Mouse (Mus musculus): ENCODE data around the gene Scn9a.

Scn9a gene

GRCm38 (mm10) chr2:66596145-66596544 lies 38.6 kb downstream of the Scn9a start:
- no peak for TF ChIP-seq POU5F1 (IDR thresholded peaks at IDR 0.05; ENCODE audit: borderline replicate concordance, low read length)
- TF ChIP-seq NANOG (IDR thresholded peaks at IDR 0.05; ENCODE audit: borderline replicate concordance, low read length), result no peak
- no peak for TF ChIP-seq CTCF (conservative IDR thresholded peaks at IDR 0.05; ENCODE audit: low read length)
- Histone ChIP-seq H3K36me3 (ENCODE audit: insufficient read depth, low read length) (no peaks in the 10 kb centered on the region), H3K9me3 (ENCODE audit: low read length) (no peaks in the 10 kb centered on the region), H3K4me1 (replicated peaks; ENCODE audit: low read depth, low read length) (no peaks in the 10 kb centered on the region), H3K4me3 (replicated peaks; ENCODE audit: low read length) (no peak overlapping the region), H3K27me3 (ENCODE audit: insufficient read depth, low read length) (no peaks in the 10 kb centered on the region)

DNA sequence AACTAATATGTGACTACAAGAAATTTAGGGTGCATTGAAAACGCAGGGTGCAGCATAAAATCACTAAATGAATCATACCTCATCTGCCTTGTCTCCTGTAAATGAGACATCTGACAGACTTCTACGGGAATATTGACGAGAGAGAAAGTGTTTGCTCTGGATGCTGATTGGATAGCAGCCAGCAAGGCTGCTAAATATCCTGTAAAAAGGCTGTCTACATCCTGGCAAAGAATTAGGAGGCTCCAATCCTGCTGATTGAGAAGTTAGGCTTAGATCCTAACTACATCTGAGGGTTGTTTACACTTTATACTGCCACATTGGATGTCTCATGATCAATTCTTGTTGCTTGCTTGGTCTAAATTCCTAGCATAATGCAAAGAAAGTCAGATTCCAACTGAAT lies 44.6 kb downstream of the Scn9a start:
- Histone ChIP-seq H3K4me1 (replicated peaks; ENCODE audit: low read depth, low read length) (no peaks in the 10 kb centered on the region), H3K9me3 (ENCODE audit: low read length) (no peaks in the 10 kb centered on the region), H3K36me3 (ENCODE audit: insufficient read depth, low read length) (no peaks in the 10 kb centered on the region), H3K27me3 (ENCODE audit: insufficient read depth, low read length) (no peaks in the 10 kb centered on the region), H3K4me3 (replicated peaks; ENCODE audit: low read length) (no peak overlapping the region)
- TF ChIP-seq CTCF (conservative IDR thresholded peaks at IDR 0.05; ENCODE audit: low read length) (no peak), POU5F1 (IDR thresholded peaks at IDR 0.05; ENCODE audit: borderline replicate concordance, low read length) (no peak), NANOG (IDR thresholded peaks at IDR 0.05; ENCODE audit: borderline replicate concordance, low read length) (no peak)

DNA sequence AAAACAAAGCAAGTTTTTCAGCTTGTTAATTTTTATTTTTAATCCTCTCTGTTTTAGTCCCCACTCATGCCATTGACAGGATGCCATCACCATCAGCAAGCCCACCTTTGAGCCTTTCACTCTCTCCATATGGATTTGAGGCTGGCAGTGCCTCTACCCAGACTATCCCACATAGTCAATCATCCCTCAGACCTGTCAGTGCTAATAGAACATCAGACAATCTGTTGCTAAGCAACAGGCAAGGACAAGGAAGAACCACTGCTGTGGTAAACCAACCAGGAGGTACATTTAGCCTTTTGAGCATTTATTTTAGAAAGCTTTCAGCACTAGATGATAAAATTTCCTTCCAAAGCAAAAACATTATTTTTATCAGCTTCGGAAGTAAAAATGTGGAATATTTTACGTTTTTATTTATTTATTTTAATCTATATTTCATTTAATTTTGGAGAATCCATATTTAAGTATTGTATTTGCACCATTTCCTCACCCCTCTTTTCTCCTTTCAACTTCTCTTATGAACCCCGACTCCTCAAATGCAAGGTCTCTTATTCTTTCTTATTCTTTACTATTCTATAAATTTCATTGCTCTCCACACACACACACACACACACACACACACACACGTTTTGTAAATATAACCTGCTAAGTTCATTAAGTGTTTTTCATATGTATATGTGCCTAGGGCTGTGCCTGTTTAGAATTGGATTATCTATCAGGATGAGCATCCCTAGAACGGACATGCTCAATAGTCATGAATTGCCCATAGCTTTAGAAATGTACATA lies 54.5 kb downstream of the Scn9a start:
- Histone ChIP-seq H3K27me3 (ENCODE audit: insufficient read depth, low read length) (no peaks in the 10 kb centered on the region), H3K36me3 (ENCODE audit: insufficient read depth, low read length) (no peaks in the 10 kb centered on the region), H3K4me3 (replicated peaks; ENCODE audit: low read length) (no peak overlapping the region), H3K9me3 (ENCODE audit: low read length) (no peaks in the 10 kb centered on the region), H3K4me1 (replicated peaks; ENCODE audit: low read depth, low read length) (no peaks in the 10 kb centered on the region)
- TF ChIP-seq NANOG (IDR thresholded peaks at IDR 0.05; ENCODE audit: borderline replicate concordance, low read length) (no peak), POU5F1 (IDR thresholded peaks at IDR 0.05; ENCODE audit: borderline replicate concordance, low read length) (no peak), CTCF (conservative IDR thresholded peaks at IDR 0.05; ENCODE audit: low read length) (no peak)

DNA sequence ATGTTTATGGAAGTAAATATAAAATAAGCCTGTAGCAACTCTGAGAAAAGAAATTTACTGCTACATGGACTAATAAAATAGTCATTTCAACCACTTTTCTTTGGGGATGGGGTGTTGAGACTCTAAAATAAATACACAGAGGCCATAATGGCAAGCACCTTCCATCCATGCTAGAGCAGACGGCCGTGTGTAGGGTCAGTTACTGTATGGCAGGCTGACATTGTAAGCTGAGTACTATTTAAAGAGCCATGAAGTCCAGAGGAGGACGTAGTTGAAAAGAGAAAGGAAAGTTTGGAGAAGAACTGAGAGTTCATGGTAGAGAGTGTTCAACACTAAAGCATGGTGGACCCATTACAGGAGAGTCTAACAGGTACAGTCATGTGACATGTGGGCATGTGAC lies 86.5 kb downstream of the Scn9a start:
- Histone ChIP-seq H3K4me1 (replicated peaks; ENCODE audit: low read depth, low read length) (no peaks in the 10 kb centered on the region), H3K36me3 (ENCODE audit: insufficient read depth, low read length) (no peaks in the 10 kb centered on the region), H3K27me3 (ENCODE audit: insufficient read depth, low read length) (no peaks in the 10 kb centered on the region), H3K4me3 (replicated peaks; ENCODE audit: low read length) (no peak overlapping the region), H3K9me3 (ENCODE audit: low read length) (no peaks in the 10 kb centered on the region)
- TF ChIP-seq POU5F1 (IDR thresholded peaks at IDR 0.05; ENCODE audit: borderline replicate concordance, low read length) (no peak), NANOG (IDR thresholded peaks at IDR 0.05; ENCODE audit: borderline replicate concordance, low read length) (no peak), CTCF (conservative IDR thresholded peaks at IDR 0.05; ENCODE audit: low read length) (no peak)

GRCm38 (mm10) chr2:66519966-66520365 lies 114.8 kb downstream of the Scn9a start:
- Histone ChIP-seq H3K27me3 (ENCODE audit: insufficient read depth, low read length) (no peaks in the 10 kb centered on the region), H3K9me3 (ENCODE audit: low read length) (no peaks in the 10 kb centered on the region), H3K36me3 (ENCODE audit: insufficient read depth, low read length) (no peaks in the 10 kb centered on the region), H3K4me1 (replicated peaks; ENCODE audit: low read depth, low read length) (no peaks in the 10 kb centered on the region), H3K4me3 (replicated peaks; ENCODE audit: low read length) (no peak overlapping the region)
- peak; percentile 48 for TF ChIP-seq CTCF (conservative IDR thresholded peaks at IDR 0.05; ENCODE audit: low read length)
- no peak for TF ChIP-seq POU5F1 (IDR thresholded peaks at IDR 0.05; ENCODE audit: borderline replicate concordance, low read length)
- no peak for TF ChIP-seq NANOG (IDR thresholded peaks at IDR 0.05; ENCODE audit: borderline replicate concordance, low read length)

GRCm38 (mm10) chr2:66511424-66511823 lies 123.3 kb downstream of the Scn9a start:
- Histone ChIP-seq H3K4me3 (replicated peaks; ENCODE audit: low read length) (no peak overlapping the region), H3K4me1 (replicated peaks; ENCODE audit: low read depth, low read length) (no peaks in the 10 kb centered on the region), H3K27me3 (ENCODE audit: insufficient read depth, low read length) (no peaks in the 10 kb centered on the region), H3K9me3 (ENCODE audit: low read length) (no peaks in the 10 kb centered on the region), H3K36me3 (ENCODE audit: insufficient read depth, low read length) (no peaks in the 10 kb centered on the region)
- no peak for TF ChIP-seq POU5F1 (IDR thresholded peaks at IDR 0.05; ENCODE audit: borderline replicate concordance, low read length)
- TF ChIP-seq NANOG (IDR thresholded peaks at IDR 0.05; ENCODE audit: borderline replicate concordance, low read length), result no peak
- no peak for TF ChIP-seq CTCF (conservative IDR thresholded peaks at IDR 0.05; ENCODE audit: low read length)

- Histone ChIP-seq H3K9me3 (ENCODE audit: low read length) (no peaks in the 10 kb centered on the region), H3K4me1 (replicated peaks; ENCODE audit: low read depth, low read length) (no peaks in the 10 kb centered on the region), H3K36me3 (ENCODE audit: insufficient read depth, low read length) (no peaks in the 10 kb centered on the region), H3K27me3 (ENCODE audit: insufficient read depth, low read length) (no peaks in the 10 kb centered on the region), H3K4me3 (replicated peaks; ENCODE audit: low read length) (no peak overlapping the region)
- TF ChIP-seq NANOG (IDR thresholded peaks at IDR 0.05; ENCODE audit: borderline replicate concordance, low read length), result no peak
- TF ChIP-seq CTCF (conservative IDR thresholded peaks at IDR 0.05; ENCODE audit: low read length), result no peak
- no peak for TF ChIP-seq POU5F1 (IDR thresholded peaks at IDR 0.05; ENCODE audit: borderline replicate concordance, low read length)
Observed at GRCm38 (mm10) chr2:66508032-66508431, 126.7 kb downstream of the Scn9a start.

DNA sequence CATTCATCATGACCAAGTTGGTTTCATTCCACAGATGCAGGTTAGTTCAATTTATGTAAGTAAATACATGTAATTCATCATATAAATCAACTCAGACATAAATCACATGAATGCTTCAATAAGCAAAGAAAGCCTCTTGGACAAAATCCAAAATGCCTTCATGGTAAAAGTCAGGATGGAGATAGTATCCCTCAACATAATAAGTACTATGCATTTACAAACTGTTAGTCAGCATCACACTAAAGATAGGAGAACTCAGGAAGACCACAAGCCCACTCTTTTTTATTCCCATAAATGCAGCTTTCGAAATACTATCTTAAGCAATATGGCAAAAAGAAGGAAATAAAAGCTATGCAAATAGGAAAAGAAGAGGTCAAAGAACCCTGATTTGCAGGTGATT lies 127.1 kb downstream of the Scn9a start:
- Histone ChIP-seq H3K9me3 (ENCODE audit: low read length) (no peaks in the 10 kb centered on the region), H3K4me3 (replicated peaks; ENCODE audit: low read length) (no peak overlapping the region), H3K36me3 (ENCODE audit: insufficient read depth, low read length) (no peaks in the 10 kb centered on the region), H3K4me1 (replicated peaks; ENCODE audit: low read depth, low read length) (no peaks in the 10 kb centered on the region), H3K27me3 (ENCODE audit: insufficient read depth, low read length) (no peaks in the 10 kb centered on the region)
- no peak for TF ChIP-seq NANOG (IDR thresholded peaks at IDR 0.05; ENCODE audit: borderline replicate concordance, low read length)

DNA sequence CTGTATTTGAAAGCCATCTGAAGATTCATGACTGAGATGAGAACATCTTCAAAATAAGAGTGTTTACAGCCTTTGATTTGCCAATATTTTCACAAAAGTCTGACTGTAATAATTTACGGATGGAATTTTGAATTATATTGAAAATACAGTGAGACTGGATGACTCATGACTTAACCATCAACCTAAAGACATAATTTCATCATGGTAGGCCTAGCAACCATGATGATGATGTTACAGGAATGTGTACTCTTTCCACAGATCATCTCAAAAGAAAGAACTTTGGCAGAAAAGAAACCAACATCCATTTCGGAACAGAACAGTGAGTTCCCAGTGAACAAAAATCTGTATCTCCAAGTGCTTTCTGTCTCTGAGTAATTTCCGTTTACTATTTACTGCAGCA lies 132.6 kb downstream of the Scn9a start:
- no peaks in the 10 kb centered on the region for H3K9me3 ChIP-seq (ENCODE audit: low read length)
- TF ChIP-seq CTCF (conservative IDR thresholded peaks at IDR 0.05; ENCODE audit: low read length) (no peak), POU5F1 (IDR thresholded peaks at IDR 0.05; ENCODE audit: borderline replicate concordance, low read length) (no peak), NANOG (IDR thresholded peaks at IDR 0.05; ENCODE audit: borderline replicate concordance, low read length) (no peak)
- H3K27me3 ChIP-seq (ENCODE audit: insufficient read depth, low read length), result no peaks in the 10 kb centered on the region
- no peak overlapping the region for H3K4me3 ChIP-seq (replicated peaks; ENCODE audit: low read length)
- H3K4me1 ChIP-seq (replicated peaks; ENCODE audit: low read depth, low read length), result no peaks in the 10 kb centered on the region
- H3K36me3 ChIP-seq (ENCODE audit: insufficient read depth, low read length), result no peaks in the 10 kb centered on the region

Data from E14TG2a.4 (cell line).